Mouse (Mus musculus) thymus, adult 2 months (tissue): ENCODE results near the gene Vezf1.

Experiments used
- CTCF ChIP-seq: fragments of 200-500 bp; IDR thresholded peaks from 2 replicates; pipeline ENCODE4 v1.5.1; 2012; ENCODE audit warnings: mild to moderate bottlenecking, control low read depth, low read length, moderate library complexity, borderline replicate concordance; ENCODE audit not compliant: control insufficient read depth, poor library complexity, insufficient read depth; ENCODE audit errors: extremely low read depth
- POLR2A ChIP-seq: fragments of 200-500 bp; IDR thresholded peaks from 2 replicates; pipeline ENCODE4 v1.6.1; 2012; ENCODE audit warnings: mild to moderate bottlenecking, low read length, control low read depth, moderate library complexity; ENCODE audit not compliant: control insufficient read depth, poor library complexity, insufficient read depth; ENCODE audit errors: extremely low read depth

DNA sequence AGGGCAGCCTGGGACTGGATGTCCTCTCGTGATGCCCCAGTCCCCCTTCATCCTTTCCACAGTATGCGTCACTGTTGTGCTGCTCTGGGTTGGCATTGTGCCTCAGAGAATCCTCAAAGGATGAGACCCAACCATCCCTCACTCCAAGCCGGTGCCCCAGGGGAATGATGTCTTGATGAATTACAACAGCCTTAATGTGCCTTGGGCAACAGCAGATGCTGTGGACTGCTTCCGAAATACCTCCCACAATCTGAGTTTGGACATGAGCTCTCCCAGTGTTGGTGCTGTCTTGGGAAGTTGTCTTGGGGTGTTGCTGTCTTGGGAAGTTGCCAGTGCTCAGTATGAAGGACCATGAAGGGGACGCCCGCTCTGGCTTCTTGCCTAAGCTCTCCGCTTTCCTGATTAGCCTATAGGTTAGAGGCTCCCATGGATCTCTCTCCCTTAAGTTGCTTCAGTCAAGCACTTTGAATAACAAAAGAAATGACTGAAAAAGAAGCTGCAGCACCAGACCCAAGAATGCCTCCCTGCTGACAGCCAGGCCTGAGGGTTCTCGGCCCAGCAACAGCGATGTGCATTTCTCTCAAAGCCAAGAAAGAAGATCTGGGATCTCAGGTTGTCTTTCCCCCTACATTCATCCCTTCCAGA lies 40.6 kb upstream of the Vezf1 start:
- TF ChIP-seq CTCF (no peak), POLR2A (no peak)
